Mouse (Mus musculus) limb, embryonic 15.5 days (tissue): Measurements from ENCODE around the gene Csf1. TPM values are rescaled to one million over a fixed set of nuclear protein-coding genes. Genes with fewer than 3 reads are reported as not detected.

Experiments
- ATAC-seq: fragments of 200-750 bp; cut with Nextera tagmentation; 2 replicates; pipeline ENCODE4 v1.8.0; 2017; ENCODE audit warnings: low read depth, moderate TSS enrichment; ENCODE audit not compliant: insufficient number of reproducible peaks, low FRiP score, low TSS enrichment
- H3K27ac ChIP-seq: fragments of 300-500 bp; sonication (generic); 2 replicates; pipeline ENCODE4 v1.5.1; 2015; ENCODE audit warnings: moderate library complexity, mild to moderate bottlenecking, inconsistent platforms
- H3K27me3 ChIP-seq: fragments of 300-500 bp; sonication (generic); 2 replicates; pipeline ENCODE4 v1.6.1; 2015; ENCODE audit warnings: inconsistent platforms
- H3K36me3 ChIP-seq: fragments of 300-500 bp; sonication (generic); 2 replicates; pipeline ENCODE4 v1.6.1; 2015; ENCODE audit warnings: inconsistent platforms
- H3K4me1 ChIP-seq: fragments of 300-500 bp; sonication (generic); 2 replicates; pipeline ENCODE4 v1.6.1; 2015; ENCODE audit warnings: inconsistent platforms
- H3K4me2 ChIP-seq: fragments of 300-500 bp; sonication (generic); 2 replicates; pipeline ENCODE4 v1.6.1; 2015; ENCODE audit warnings: mild to moderate bottlenecking, inconsistent platforms
- H3K4me3 ChIP-seq: fragments of 300-500 bp; sonication (generic); 2 replicates; pipeline ENCODE4 v1.5.1; 2015; ENCODE audit warnings: mild to moderate bottlenecking, inconsistent platforms
- H3K9ac ChIP-seq: fragments of 300-500 bp; sonication (generic); 2 replicates; pipeline ENCODE4 v1.6.1; 2015; ENCODE audit warnings: inconsistent platforms
- H3K9me3 ChIP-seq: fragments of 300-500 bp; sonication (generic); 2 replicates; pipeline ENCODE4 v1.6.1; 2016; ENCODE audit warnings: inconsistent platforms
- WGBS: fragments of 180-500 bp; shearing (Covaris S2); methylation state at CpG from one replicate; pipeline ENCODE4 v1.1.7; 2015; 5-methylcytosine and 5-hydroxymethylcytosine counted together
- polyA plus RNA-seq: library from polyadenylated mRNA; unstranded; fragments of >200 nt; fragmentation: Nextera tagmentation; extraction: Ambion mirVana; gene quantifications from 2 replicates; pipeline ENCODE4 v1.2.1, GENCODE M21; 2015

The Csf1 gene
- polyA plus RNA-seq, 1 experiment from 2014 or later: 17.0 TPM

DNA sequence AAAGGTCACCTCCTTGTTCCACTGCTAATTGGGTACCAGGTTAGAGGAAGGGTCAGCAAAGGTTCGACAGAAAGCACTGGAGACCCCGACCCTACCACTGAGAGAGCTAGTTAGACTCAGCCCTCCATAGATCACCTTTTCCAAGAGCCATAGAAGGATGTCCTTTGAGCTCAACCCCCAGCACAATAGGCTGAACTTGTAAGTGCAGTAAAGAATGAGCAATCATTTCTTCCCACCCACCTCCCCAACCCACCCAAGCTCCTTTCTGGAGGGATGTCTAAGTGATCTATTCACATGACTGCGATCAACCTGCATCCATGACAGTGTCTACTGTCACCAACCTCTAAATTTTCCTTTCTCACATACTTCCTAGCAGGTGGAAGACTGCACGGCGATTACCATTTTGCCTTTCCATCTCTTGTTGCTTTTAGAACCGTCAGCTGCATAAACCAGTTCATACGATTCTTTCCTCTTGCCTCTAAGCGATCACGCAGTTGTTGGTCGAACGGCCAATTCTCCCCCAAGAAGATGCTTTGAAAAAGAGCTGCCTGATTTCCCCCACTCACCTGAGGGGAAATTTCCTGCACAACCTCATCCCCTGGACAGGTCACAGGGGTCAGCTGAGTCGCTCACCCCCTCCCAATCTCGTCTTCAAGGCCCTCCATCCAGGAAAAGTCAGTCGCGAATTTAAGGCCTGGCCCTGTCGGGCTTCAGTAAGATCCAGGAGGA is 64.9 kb downstream of the Csf1 start:
- Histone ChIP-seq H3K4me3 (peak overlapping the region; percentile 87), H3K9me3 (no peaks in the 10 kb centered on the region), H3K36me3 (no peaks in the 10 kb centered on the region), H3K4me2 (peak overlapping the region; percentile 57), H3K9ac (peak overlapping the region; percentile 94), H3K27ac (peak overlapping the region; percentile 96), H3K27me3 (no peaks in the 10 kb centered on the region), H3K4me1 (peaks cover 25% of the 10 kb centered on the region)
- 4% methylated on average over 16 of the region's 16 CpGs for WGBS
- no peak for ATAC-seq

DNA sequence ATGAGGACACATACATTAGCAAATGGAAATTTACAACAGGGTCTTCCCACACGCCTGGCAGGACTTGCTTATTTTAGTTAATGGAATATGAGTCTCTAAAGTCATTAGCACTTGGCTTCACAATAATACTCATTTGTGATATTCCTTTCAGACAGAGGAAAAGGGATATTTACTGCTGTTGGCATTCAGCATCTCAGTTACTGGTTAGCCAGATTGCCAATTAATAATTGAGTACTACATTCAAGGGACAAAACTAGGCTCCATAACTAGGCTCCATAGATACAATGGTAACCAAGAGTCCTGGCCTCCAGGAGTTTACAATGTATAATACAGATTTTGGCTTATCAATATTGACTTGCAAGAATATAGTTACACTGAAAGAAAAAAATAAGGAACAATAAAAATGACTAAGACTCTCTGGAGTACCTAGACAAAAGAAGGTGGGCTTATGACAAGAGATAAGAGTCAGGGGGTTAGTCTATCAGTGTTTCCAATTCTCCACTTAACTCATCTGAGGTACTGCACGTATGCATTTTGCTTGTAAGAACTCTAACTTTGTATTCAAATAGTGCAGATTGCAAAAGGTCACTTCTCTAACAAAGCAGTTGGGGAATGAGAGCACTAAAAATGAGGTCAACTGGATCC is 65.9 kb downstream of the Csf1 start:
- H3K36me3 ChIP-seq: no peaks in the 10 kb centered on the region
- H3K4me1 ChIP-seq: peaks cover 30% of the 10 kb centered on the region
- 58% methylated on average over 2 of the region's 2 CpGs for WGBS
- no peaks in the 10 kb centered on the region for H3K27me3 ChIP-seq
- H3K9ac ChIP-seq: no peak overlapping the region
- H3K4me3 ChIP-seq: peak overlapping the region; percentile 87
- no peaks in the 10 kb centered on the region for H3K9me3 ChIP-seq
- peak overlapping the region; percentile 57 for H3K4me2 ChIP-seq
- ATAC-seq: no peak
- no peak overlapping the region for H3K27ac ChIP-seq

Other genes starting within 250 kb of the Csf1 start
- 6.5 TPM in 2 replicates for gene Slc6a17, start 242.5 kb downstream of the Csf1 start, polyA plus RNA-seq
- gene Ubl4b, start 205.4 kb downstream of the Csf1 start, polyA plus RNA-seq: 0.16 TPM in 1 of 2 replicates, not detected in the other
- 10.4 and 10.5 TPM in 2 replicates for gene Alx3, start 165.4 kb downstream of the Csf1 start, polyA plus RNA-seq
- gene Gm10961, start 129.1 kb downstream of the Csf1 start, polyA plus RNA-seq: not detected in 2 replicates
- 47.5 and 55.8 TPM in 2 replicates for gene Strip1, start 128.8 kb downstream of the Csf1 start, polyA plus RNA-seq
- 61.5 and 74.7 TPM in 2 replicates for gene Ahcyl1, start 63.9 kb downstream of the Csf1 start, polyA plus RNA-seq
- not detected in 2 replicates for gene Eps8l3, start 116.8 kb upstream of the Csf1 start, polyA plus RNA-seq
- 168 and 185 TPM in 2 replicates for gene Gstm5, start 135.4 kb upstream of the Csf1 start, polyA plus RNA-seq
- gene Gstm7, start 171.3 kb upstream of the Csf1 start, polyA plus RNA-seq: 10.7 and 11.9 TPM in 2 replicates
- 6.8 and 7.4 TPM in 2 replicates for gene Gstm6, start 183.3 kb upstream of the Csf1 start, polyA plus RNA-seq
- not detected in 2 replicates for gene Gstm3, start 208.8 kb upstream of the Csf1 start, polyA plus RNA-seq
- 69.1 and 73.7 TPM in 2 replicates for gene Gstm2, start 226.0 kb upstream of the Csf1 start, polyA plus RNA-seq